ENCODE assay signal across 23 mouse cellular contexts in the genomic region with DNA sequence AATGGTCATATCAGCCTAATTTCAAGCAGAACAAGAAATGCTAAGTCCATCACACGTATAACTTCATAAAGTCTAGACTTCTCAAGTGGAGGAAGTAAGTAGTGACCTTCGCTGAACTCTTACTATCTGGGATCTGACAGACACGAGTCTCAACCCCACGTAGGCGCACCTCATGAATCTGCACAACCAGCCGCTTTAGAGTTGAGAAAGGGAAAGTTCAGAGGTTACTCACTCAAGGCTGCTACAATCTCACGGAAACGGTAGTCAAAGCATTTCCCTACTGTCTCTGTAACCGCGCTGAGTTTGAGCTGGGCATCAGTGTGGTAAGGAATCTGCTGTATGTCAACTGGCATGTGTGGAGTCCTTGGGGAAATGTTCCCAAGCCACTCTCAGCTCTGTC. TPM values are rescaled to one million over a fixed set of nuclear protein-coding genes. Genes with fewer than 3 reads are reported as not detected.
DNase-seq lines count a peak whose midpoint lies in the region; ATAC-seq and TF ChIP-seq lines count a peak whose summit lies in the region.
"Had no signal": no experiment of that assay in that cellular context is flagged by ENCODE, and none has a peak within 500 bp of the region (broad histone marks: within the 10 kb centered on the region; RNA-seq: fewer than 3 reads in every experiment).

No protein-coding gene starts in this region.

- WGBS in heart, embryonic 13.5 days, result 45% methylated on average over 10 of the region's 10 CpGs
- WGBS in liver, embryonic 13.5 days (ENCODE audit: insufficient replicate concordance), result 44% methylated on average over 10 of the region's 10 CpGs
- 42% methylated on average over 10 of the region's 10 CpGs for WGBS in liver, embryonic 12.5 days (ENCODE audit: insufficient replicate concordance)
- 47% methylated on average over 10 of the region's 10 CpGs for WGBS in liver, postnatal 0 days (ENCODE audit: insufficient replicate concordance)

- TF ChIP-seq EP300 in liver, postnatal 0 days (IDR thresholded peaks at IDR 0.05; ENCODE audit: low read depth), result no peak

- TF ChIP-seq CTCF in liver, postnatal 0 days (IDR thresholded peaks at IDR 0.05; ENCODE audit: low read depth), result no peak

- DNase-seq in heart, postnatal 10 days, result no peak
- no peak for DNase-seq in liver, embryonic 13.5 days
- DNase-seq in liver, postnatal 0 days, result no peak
- no peak for DNase-seq in cerebellum, postnatal 10 days
- no peak for DNase-seq in left cerebral cortex, postnatal 14 days (ENCODE audit: low spot score in 2 of 2)
- DNase-seq: adrenal gland, postnatal 25 days; cerebellum, adult 11 months; cerebellum, postnatal 25 days; embryo, embryonic 11 days; gastrocnemius, postnatal 25 days; heart, postnatal 4 days; kidney, adult 11 months; lung, adult 18-20 months; lung, postnatal 14 days; thymus, postnatal 14 days had no signal

- H3K4me1 ChIP-seq in heart, embryonic 13.5 days, result peaks cover 42% of the 10 kb centered on the region
- H3K4me1 ChIP-seq in liver, embryonic 13.5 days (replicated peaks), result peaks cover 54% of the 10 kb centered on the region
- H3K4me1 ChIP-seq in liver, embryonic 12.5 days, result peaks cover 54% of the 10 kb centered on the region
- H3K4me1 ChIP-seq in liver, postnatal 0 days (ENCODE audit: insufficient read depth), result peaks cover 26% of the 10 kb centered on the region

- H3K27ac ChIP-seq in heart, embryonic 13.5 days (replicated peaks), result 0 out of 2 replicates have a peak overlapping the region, but pooled peaks have one; percentile 8
- H3K27ac ChIP-seq in liver, embryonic 13.5 days, result no peak overlapping the region
- no peak overlapping the region for H3K27ac ChIP-seq in liver, embryonic 12.5 days
- H3K27ac ChIP-seq in liver, postnatal 0 days (ENCODE audit: low read depth), result 0 out of 2 replicates have a peak overlapping the region, but pooled peaks have one; percentile 1
- H3K27ac ChIP-seq: hindbrain, embryonic 15.5 days; limb, embryonic 13.5 days; midbrain, embryonic 10.5 days; neural tube, embryonic 13.5 days had no signal

- H3K36me3 ChIP-seq in heart, embryonic 13.5 days, result peaks cover 24% of the 10 kb centered on the region
- peaks cover 19% of the 10 kb centered on the region for H3K36me3 ChIP-seq in liver, embryonic 13.5 days
- H3K36me3 ChIP-seq in liver, embryonic 12.5 days, result peaks cover 21% of the 10 kb centered on the region
- H3K36me3 ChIP-seq in liver, postnatal 0 days (replicated peaks; ENCODE audit: insufficient read depth, low read length), result peaks cover 15% of the 10 kb centered on the region

- intact Hi-C loops in heart, postnatal 10 days (cut with DNase I), result no loop called here
- intact Hi-C loops in left cerebral cortex, postnatal 14 days (cut with DNase I), result no loop called here

- H3K9ac ChIP-seq in heart, embryonic 13.5 days, result no peak overlapping the region
- H3K9ac ChIP-seq in liver, embryonic 13.5 days, result no peak overlapping the region
- H3K9ac ChIP-seq in liver, embryonic 12.5 days, result no peak overlapping the region
- no peak overlapping the region for H3K9ac ChIP-seq in liver, postnatal 0 days (replicated peaks)
- H3K9ac ChIP-seq: hindbrain, embryonic 15.5 days; limb, embryonic 13.5 days; neural tube, embryonic 13.5 days had no signal

- no peak for ATAC-seq in heart, embryonic 13.5 days (ENCODE audit: extremely low read depth, insufficient number of reproducible peaks, low FRiP score, low TSS enrichment)
- ATAC-seq in liver, embryonic 13.5 days (ENCODE audit: low read depth), result no peak
- ATAC-seq in liver, embryonic 12.5 days, result no peak
- no peak for ATAC-seq in liver, postnatal 0 days
- ATAC-seq: forebrain, embryonic 16.5 days; Patski had no signal

- H3K4me3 ChIP-seq in heart, embryonic 13.5 days, result no peak overlapping the region
- H3K4me3 ChIP-seq in liver, embryonic 13.5 days (replicated peaks), result no peak overlapping the region
- H3K4me3 ChIP-seq in liver, embryonic 12.5 days, result no peak overlapping the region
- no peak overlapping the region for H3K4me3 ChIP-seq in liver, postnatal 0 days (ENCODE audit: low read depth, low read length)
- H3K4me3 ChIP-seq: hindbrain, embryonic 15.5 days; limb, embryonic 13.5 days; midbrain, embryonic 10.5 days; neural tube, embryonic 13.5 days had no signal

- peak overlapping the region; percentile 33 for H3K4me2 ChIP-seq in heart, embryonic 13.5 days
- H3K4me2 ChIP-seq in liver, embryonic 13.5 days, result peak overlapping the region; percentile 24; the same call in 1 of the 2 replicates
- H3K4me2 ChIP-seq in liver, embryonic 12.5 days, result no peak overlapping the region
- H3K4me2 ChIP-seq in liver, postnatal 0 days (ENCODE audit: low read depth, low read length), result peak overlapping the region; percentile 28; the same call in 1 of the 2 replicates
- H3K4me2 ChIP-seq: hindbrain, embryonic 15.5 days; limb, embryonic 13.5 days; neural tube, embryonic 13.5 days had no signal

- no peaks in the 10 kb centered on the region for H3K27me3 ChIP-seq in heart, embryonic 13.5 days (replicated peaks)
- H3K27me3 ChIP-seq in liver, embryonic 13.5 days, result peaks cover 3% of the 10 kb centered on the region; the same call in 1 of the 2 replicates
- peaks cover 3% of the 10 kb centered on the region; the same call in 1 of the 2 replicates for H3K27me3 ChIP-seq in liver, embryonic 12.5 days (replicated peaks)
- no peaks in the 10 kb centered on the region for H3K27me3 ChIP-seq in liver, postnatal 0 days (ENCODE audit: insufficient read depth, low read length)
- H3K27me3 ChIP-seq: hindbrain, embryonic 15.5 days; limb, embryonic 13.5 days; neural tube, embryonic 13.5 days; Patski had no signal

- H3K9me3 ChIP-seq in heart, embryonic 13.5 days, result no peaks in the 10 kb centered on the region
- H3K9me3 ChIP-seq in liver, embryonic 13.5 days (replicated peaks), result no peaks in the 10 kb centered on the region
- H3K9me3 ChIP-seq in liver, embryonic 12.5 days (replicated peaks), result no peaks in the 10 kb centered on the region
- H3K9me3 ChIP-seq in liver, postnatal 0 days (ENCODE audit: low read length), result no peaks in the 10 kb centered on the region
- H3K9me3 ChIP-seq: hindbrain, embryonic 15.5 days; limb, embryonic 13.5 days; midbrain, embryonic 10.5 days; neural tube, embryonic 13.5 days had no signal

RNA-seq across cellular contexts. Expression of gene Prkd3, which starts 4.8 kb away (rescaled TPM):
- 23.9 and 24.8 TPM in 2 replicates for polyA plus RNA-seq in heart, embryonic 13.5 days (2015; fragmentation: Nextera tagmentation; extraction: Ambion mirVana)
- 10 to 100 TPM; 29.4 to 30.0 TPM for total RNA-seq in heart, postnatal 10 days (2021)
- 7.4 and 9.7 TPM in 2 replicates for polyA plus RNA-seq in liver, embryonic 13.5 days (2015; fragmentation: Nextera tagmentation; extraction: Ambion mirVana)
- 12.9 and 13.3 TPM in 2 replicates for polyA plus RNA-seq in liver, embryonic 12.5 days (2016; fragmentation: Nextera tagmentation; extraction: Ambion mirVana)
- 14.6 and 17.0 TPM in 2 replicates for polyA plus RNA-seq in liver, postnatal 0 days (2015; fragmentation: Nextera tagmentation; extraction: Ambion mirVana)
- total RNA-seq in left cerebral cortex, postnatal 14 days (2021), result 10 to 100 TPM; 11.2 to 11.3 TPM

RNA-seq across cellular contexts. Expression of gene Qpct, which starts 35.9 kb away (rescaled TPM):
- 36.5 and 36.6 TPM in 2 replicates for polyA plus RNA-seq in heart, embryonic 13.5 days (2015; fragmentation: Nextera tagmentation; extraction: Ambion mirVana)
- total RNA-seq in heart, postnatal 10 days (2021), result 10 to 100 TPM; 13.7 to 15.9 TPM
- polyA plus RNA-seq in liver, embryonic 13.5 days (2015; fragmentation: Nextera tagmentation; extraction: Ambion mirVana), result 15.9 and 18.8 TPM in 2 replicates
- 10.0 and 11.7 TPM in 2 replicates for polyA plus RNA-seq in liver, embryonic 12.5 days (2016; fragmentation: Nextera tagmentation; extraction: Ambion mirVana)
- polyA plus RNA-seq in liver, postnatal 0 days (2015; fragmentation: Nextera tagmentation; extraction: Ambion mirVana), result 53.2 and 53.8 TPM in 2 replicates
- 10 to 100 TPM in 1 of 2 experiments, 1 to 10 TPM in 1; 7.9 to 12.5 TPM for total RNA-seq in left cerebral cortex, postnatal 14 days (2021)

Comparison
In these comparisons a context has a peak if more than half of its experiments do, and no peak if none do; other contexts are left out.
1. H3K27ac ChIP-seq: peak in heart, embryonic 13.5 days (single experiment) and liver, postnatal 0 days (single experiment); none in liver, embryonic 13.5 days (single experiment) and liver, embryonic 12.5 days (single experiment).